Mouse (Mus musculus) thymus, adult 2 months (tissue): Measurements from ENCODE around the gene Hspa12a. TPM values are rescaled to one million over a fixed set of nuclear protein-coding genes. Genes with fewer than 3 reads are reported as not detected.

Experiments
- DNase-seq: peaks from one replicate; pipeline ENCODE4 v3.0.0; 2021
- H3K27ac ChIP-seq: fragments of 200-500 bp; 2 replicates; pipeline ENCODE4 v1.5.1; 2012; ENCODE audit warnings: low read length, control low read depth; ENCODE audit not compliant: control insufficient read depth, insufficient read depth
- H3K27me3 ChIP-seq: fragments of 200-500 bp; 2 replicates; pipeline ENCODE4 v1.6.1; 2012; ENCODE audit warnings: mild to moderate bottlenecking, low read length, moderate library complexity, mixed read lengths; ENCODE audit not compliant: control insufficient read depth, insufficient read depth
- H3K36me3 ChIP-seq: fragments of 200-500 bp; 2 replicates; pipeline ENCODE4 v1.6.1; 2012; ENCODE audit warnings: mild to moderate bottlenecking, low read length, moderate library complexity; ENCODE audit not compliant: control insufficient read depth, insufficient read depth
- H3K4me1 ChIP-seq: fragments of 200-500 bp; replicated peaks from 2 replicates; pipeline ENCODE4 v1.6.1; 2012; ENCODE audit warnings: low read length; ENCODE audit not compliant: control insufficient read depth, insufficient read depth
- H3K4me3 ChIP-seq: fragments of 200-500 bp; 2 replicates; pipeline ENCODE4 v1.5.1; 2012; ENCODE audit warnings: mild to moderate bottlenecking, low read length, control low read depth, moderate library complexity; ENCODE audit not compliant: control insufficient read depth, insufficient read depth
- CTCF ChIP-seq: fragments of 200-500 bp; IDR thresholded peaks from 2 replicates; pipeline ENCODE4 v1.5.1; 2012; ENCODE audit warnings: mild to moderate bottlenecking, control low read depth, low read length, moderate library complexity, borderline replicate concordance; ENCODE audit not compliant: control insufficient read depth, poor library complexity, insufficient read depth; ENCODE audit errors: extremely low read depth
- POLR2A ChIP-seq: fragments of 200-500 bp; IDR thresholded peaks from 2 replicates; pipeline ENCODE4 v1.6.1; 2012; ENCODE audit warnings: mild to moderate bottlenecking, low read length, control low read depth, moderate library complexity; ENCODE audit not compliant: control insufficient read depth, poor library complexity, insufficient read depth; ENCODE audit errors: extremely low read depth
- whole genome bisulfite sequencing: fragments of 180-500 bp; shearing (Covaris S2); methylation state at CpG from one replicate; pipeline ENCODE4 v1.1.7; 2018; 5-methylcytosine and 5-hydroxymethylcytosine counted together
- polyA plus RNA-seq: library from polyadenylated mRNA; depleted of rRNA; stranded (reverse); fragments of >200 nt; gene quantifications from 2 replicates; pipeline ENCODE4 v1.2.3, GENCODE M21; 2012

Gene Hspa12a
- polyA plus RNA-seq, 1 experiment = 3.3 TPM

DNA sequence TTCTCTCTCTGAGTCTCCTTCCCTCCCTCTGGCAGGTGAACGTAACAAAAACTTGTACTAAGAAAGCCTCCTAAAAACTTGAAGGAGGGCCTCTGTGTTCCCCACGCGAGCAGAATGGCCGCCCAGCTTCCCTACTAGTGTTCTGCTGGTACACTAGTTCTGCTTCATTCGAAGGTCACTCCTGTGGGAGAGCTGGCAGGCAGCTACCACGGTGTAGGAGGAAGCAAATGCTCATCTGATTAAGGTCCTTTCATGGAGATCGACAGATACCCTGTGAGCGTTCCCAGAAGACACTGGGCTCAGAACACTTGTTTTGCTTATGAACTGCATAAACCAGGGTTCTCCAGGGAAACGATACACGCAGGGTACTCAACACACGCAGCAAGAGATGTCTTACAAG, 126.1 kb downstream of the Hspa12a start:
- Histone ChIP-seq H3K27ac (no peak overlapping the region), H3K27me3 (no peaks in the 10 kb centered on the region), H3K4me3 (no peak overlapping the region), H3K36me3 (no peaks in the 10 kb centered on the region), H3K4me1 (peaks cover 13% of the 10 kb centered on the region)
- 86% methylated on average over 11 of the region's 11 CpGs for WGBS
- no peak for TF ChIP-seq POLR2A
- TF ChIP-seq CTCF = no peak
- no peak for DNase-seq

DNA sequence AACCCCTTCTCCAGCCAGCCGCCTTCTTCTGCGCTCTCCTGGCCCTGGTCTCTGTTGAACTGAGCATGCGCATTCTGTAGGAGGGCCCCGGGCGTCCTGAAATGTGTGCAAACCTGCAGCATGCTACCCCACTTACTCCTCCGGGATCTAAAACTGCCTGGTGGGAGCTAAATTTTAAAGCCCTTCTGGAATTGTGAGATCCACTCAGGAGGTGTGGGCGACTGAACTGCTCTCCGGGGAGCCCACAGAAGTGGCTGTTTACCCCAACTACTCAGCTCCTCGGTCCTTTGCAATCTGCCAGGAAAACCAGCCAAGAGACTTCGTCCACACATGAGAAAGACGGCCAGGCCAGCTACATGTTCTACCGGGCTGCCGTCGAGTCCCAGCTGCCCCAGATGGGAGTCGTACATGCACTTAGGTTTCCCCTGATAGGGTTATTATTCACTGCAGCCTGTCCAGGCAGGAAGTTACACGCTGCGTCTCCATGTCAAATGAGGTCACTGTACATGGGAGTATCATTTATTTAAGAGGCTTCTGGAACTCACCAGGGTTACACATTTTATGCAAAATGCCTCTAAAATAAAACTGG, 126.9 kb downstream of the Hspa12a start:
- Histone ChIP-seq H3K27me3 (no peaks in the 10 kb centered on the region), H3K36me3 (no peaks in the 10 kb centered on the region), H3K4me1 (peaks cover 13% of the 10 kb centered on the region), H3K4me3 (no peak overlapping the region), H3K27ac (no peak overlapping the region)
- DNase-seq = no peak
- no peak for TF ChIP-seq CTCF
- no peak for TF ChIP-seq POLR2A
- 91% methylated on average over 17 of the region's 17 CpGs for WGBS

DNA sequence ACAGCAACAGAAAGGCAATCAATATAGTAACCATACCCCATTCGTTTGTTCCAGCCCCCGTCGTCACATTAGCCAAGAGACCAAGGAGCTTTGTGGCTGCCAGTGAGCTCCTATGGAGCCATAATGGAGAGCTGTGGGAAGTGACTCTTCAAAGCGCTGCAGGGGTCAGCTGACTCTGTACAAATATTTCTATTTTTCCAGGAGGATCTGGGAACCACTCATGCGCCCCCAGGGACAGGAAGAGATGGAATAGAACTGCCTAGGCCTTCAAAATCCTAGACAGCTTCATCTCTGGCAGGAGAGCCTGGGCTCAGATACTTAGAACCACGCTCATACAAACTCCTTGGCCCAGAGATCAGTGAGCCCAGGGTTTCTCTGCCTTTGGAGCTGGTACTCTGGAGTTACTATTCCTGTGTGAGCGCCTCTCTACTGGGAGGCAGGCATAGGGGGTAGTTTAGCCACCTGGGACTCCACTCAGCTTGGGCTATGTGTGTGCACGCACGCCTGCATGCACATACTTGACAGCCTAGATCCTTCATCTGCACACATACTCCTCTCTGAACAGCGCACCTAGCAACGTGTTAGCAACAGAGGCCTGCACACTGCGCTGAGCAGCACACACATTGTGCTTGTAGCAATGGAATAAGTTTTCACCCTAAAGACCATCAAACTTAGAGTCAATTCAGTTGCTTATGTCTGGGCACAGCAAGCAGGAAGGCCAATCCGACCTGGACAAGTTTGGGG, 128.1 kb downstream of the Hspa12a start:
- Histone ChIP-seq H3K4me3 (no peak overlapping the region), H3K4me1 (peaks cover 13% of the 10 kb centered on the region), H3K36me3 (no peaks in the 10 kb centered on the region), H3K27me3 (no peaks in the 10 kb centered on the region), H3K27ac (no peak overlapping the region)
- no peak for DNase-seq
- TF ChIP-seq POLR2A = no peak
- whole genome bisulfite sequencing = 94% methylated on average over 13 of the region's 13 CpGs

DNA sequence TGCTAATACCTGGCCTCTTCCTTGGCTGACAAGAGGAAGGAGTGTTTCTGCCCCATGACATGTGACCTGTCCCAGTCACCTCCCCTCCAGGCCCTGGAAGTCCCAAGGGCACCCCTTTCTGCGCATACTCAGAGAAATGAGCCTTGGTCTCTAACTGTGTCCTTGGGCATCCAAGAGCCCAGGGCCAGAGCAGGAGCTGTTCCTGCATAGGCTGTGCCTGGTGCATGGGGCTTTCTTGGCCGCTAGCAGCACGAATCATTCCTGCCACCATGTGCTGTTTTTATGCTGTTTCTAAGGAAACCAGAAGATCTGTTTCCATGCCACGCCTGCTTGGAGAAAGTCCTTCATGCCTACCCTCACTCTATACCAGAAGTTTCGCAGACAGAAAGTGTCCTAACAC, 132.9 kb downstream of the Hspa12a start:
- no peak for TF ChIP-seq POLR2A
- no peak for TF ChIP-seq CTCF
- Histone ChIP-seq H3K27me3 (no peaks in the 10 kb centered on the region), H3K4me1 (no peaks in the 10 kb centered on the region), H3K4me3 (no peak overlapping the region), H3K36me3 (no peaks in the 10 kb centered on the region), H3K27ac (no peak overlapping the region)
- 88% methylated on average over 5 of the region's 5 CpGs for WGBS
- DNase-seq = no peak

DNA sequence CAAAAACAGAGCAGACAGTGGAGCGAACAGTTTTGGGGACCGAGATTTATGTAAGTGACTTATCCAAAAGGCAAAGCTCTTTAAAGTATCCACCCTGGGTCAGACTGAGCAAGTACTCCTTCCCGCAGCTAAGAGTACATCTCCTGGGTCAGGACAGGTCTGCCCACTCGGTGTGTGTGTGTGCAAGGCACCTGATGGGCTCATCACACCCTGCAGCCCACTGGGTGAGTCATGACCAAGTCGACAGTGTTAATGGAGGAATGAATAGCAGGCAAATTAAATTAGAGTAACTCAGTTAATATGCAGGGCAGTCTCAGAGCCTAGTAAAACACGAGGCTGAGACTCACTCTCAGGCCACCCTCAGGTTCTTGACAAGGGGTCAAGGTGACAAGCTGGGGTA, 134.6 kb downstream of the Hspa12a start:
- TF ChIP-seq POLR2A = no peak
- TF ChIP-seq CTCF = no peak
- no peaks in the 10 kb centered on the region for H3K27me3 ChIP-seq
- no peak for DNase-seq
- no peaks in the 10 kb centered on the region for H3K36me3 ChIP-seq
- no peak overlapping the region for H3K27ac ChIP-seq
- no peaks in the 10 kb centered on the region for H3K4me1 ChIP-seq
- WGBS = 88% methylated on average over 6 of the region's 6 CpGs
- H3K4me3 ChIP-seq = no peak overlapping the region

DNA sequence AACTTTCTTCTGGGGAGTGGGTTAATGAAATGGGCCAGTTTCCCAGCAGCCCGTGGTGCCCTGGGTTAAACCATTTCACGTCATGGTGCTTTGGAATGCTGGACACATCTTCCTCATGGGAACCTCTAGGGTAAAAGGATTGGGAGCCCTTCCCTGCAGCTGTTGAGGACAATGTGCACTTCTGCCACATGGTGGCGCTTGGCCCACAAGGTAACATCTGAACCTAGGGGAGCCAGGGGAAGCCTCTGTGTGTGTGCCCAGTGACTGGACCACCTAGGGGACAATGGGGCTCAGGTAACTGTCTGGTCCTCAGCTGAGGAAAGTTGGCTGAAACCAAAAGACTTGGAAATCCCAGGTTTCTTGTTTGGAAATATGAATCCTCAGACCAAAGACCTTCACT, 137.1 kb downstream of the Hspa12a start:
- Histone ChIP-seq H3K27ac (no peak overlapping the region), H3K4me3 (no peak overlapping the region), H3K4me1 (no peaks in the 10 kb centered on the region), H3K27me3 (no peaks in the 10 kb centered on the region), H3K36me3 (no peaks in the 10 kb centered on the region)
- WGBS = 4% methylated on average over 3 of the region's 3 CpGs
- TF ChIP-seq POLR2A = no peak
- peak; percentile 33; the same call in 1 of the 2 replicates for TF ChIP-seq CTCF
- peak; percentile 35 for DNase-seq
